Mouse (Mus musculus): ENCODE results near the gene Gcg. TPM values are rescaled to one million over a fixed set of nuclear protein-coding genes. Genes with fewer than 3 reads are reported as not detected.

The Gcg gene
- not detected in 2 replicates for polyA plus RNA-seq (2015; fragmentation: Nextera tagmentation; extraction: Ambion mirVana)

DNA sequence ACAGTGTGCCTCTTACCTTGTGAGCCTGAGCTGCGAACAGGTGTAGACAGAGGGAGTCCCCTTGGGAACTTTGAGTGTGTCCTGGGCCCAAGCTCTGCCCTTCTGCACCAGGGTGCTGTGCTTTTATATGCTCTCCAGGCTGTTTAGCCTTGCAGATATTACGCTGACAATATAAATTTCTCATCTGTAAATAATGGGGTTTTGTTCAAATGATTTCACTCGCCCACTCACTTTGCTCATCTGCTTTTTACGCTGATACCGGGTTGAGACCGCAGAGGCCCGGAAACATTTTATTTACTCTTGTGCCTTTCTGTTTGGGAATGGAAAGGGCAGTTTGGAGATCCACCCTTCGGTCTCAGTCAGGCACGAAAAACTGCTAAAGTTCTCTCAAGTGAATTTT is at the start of gene Gcg:
Gene Gcg (minus strand): TSS at position 101 of the 400 bp plus-strand sequence.
- ATAC-seq (replicated peaks; ENCODE audit: extremely low read depth, insufficient read depth, low FRiP score), result no peak
- Histone ChIP-seq H3K36me3 (ENCODE audit: control insufficient read depth, insufficient read depth) (no peaks in the 10 kb centered on the region), H3K4me3 (ENCODE audit: low read length) (no peak within 1 kb of the TSS), H3K4me2 (ENCODE audit: low read depth, low read length) (no peak within 1 kb of the TSS), H3K9me3 (replicated peaks; ENCODE audit: control insufficient read depth, low read length) (no peaks in the 10 kb centered on the region), H3K27me3 (ENCODE audit: control insufficient read depth, insufficient read depth, low read length) (no peaks in the 10 kb centered on the region), H3K27ac (ENCODE audit: low read length) (no peak within 1 kb of the TSS), H3K9ac (ENCODE audit: low read length) (no peak within 1 kb of the TSS), H3K4me1 (ENCODE audit: control insufficient read depth, insufficient read depth, low read length) (no peaks in the 10 kb centered on the region)
- 83% methylated on average over 9 of the region's 9 CpGs for WGBS

DNA sequence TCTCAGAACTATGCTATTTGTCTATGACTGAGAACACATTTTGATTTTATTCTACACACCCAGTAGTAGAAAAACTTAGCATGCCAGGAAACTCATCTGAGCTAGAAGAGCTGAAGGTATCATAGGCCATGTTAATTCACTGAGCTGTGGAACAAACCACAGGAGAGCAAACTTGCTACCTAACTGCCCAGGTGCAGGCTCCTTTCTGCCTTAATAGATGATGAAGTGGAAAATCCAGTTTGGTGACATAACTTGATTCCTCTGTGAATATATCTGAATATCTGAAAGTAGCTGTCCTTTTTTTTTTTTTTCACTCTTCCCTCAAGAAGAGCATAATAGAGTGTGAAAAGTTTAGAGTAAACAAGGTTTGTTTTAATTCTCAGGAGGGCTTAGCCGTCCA is 47.6 kb upstream of the Gcg start:
- H3K36me3 ChIP-seq (ENCODE audit: control insufficient read depth, insufficient read depth), result no peaks in the 10 kb centered on the region
- no peaks in the 10 kb centered on the region for H3K27me3 ChIP-seq (ENCODE audit: control insufficient read depth, insufficient read depth, low read length)
- WGBS, result 69% methylated on average over 1 of the region's 1 CpGs
- ATAC-seq (replicated peaks; ENCODE audit: extremely low read depth, insufficient read depth, low FRiP score), result no peak
- no peak overlapping the region for H3K4me2 ChIP-seq (ENCODE audit: low read depth, low read length)
- no peak overlapping the region for H3K4me3 ChIP-seq (ENCODE audit: low read length)
- no peaks in the 10 kb centered on the region for H3K4me1 ChIP-seq (ENCODE audit: control insufficient read depth, insufficient read depth, low read length)
- no peak overlapping the region for H3K9ac ChIP-seq (ENCODE audit: low read length)
- H3K9me3 ChIP-seq (replicated peaks; ENCODE audit: control insufficient read depth, low read length), result no peaks in the 10 kb centered on the region
- H3K27ac ChIP-seq (ENCODE audit: low read length), result no peak overlapping the region

DNA sequence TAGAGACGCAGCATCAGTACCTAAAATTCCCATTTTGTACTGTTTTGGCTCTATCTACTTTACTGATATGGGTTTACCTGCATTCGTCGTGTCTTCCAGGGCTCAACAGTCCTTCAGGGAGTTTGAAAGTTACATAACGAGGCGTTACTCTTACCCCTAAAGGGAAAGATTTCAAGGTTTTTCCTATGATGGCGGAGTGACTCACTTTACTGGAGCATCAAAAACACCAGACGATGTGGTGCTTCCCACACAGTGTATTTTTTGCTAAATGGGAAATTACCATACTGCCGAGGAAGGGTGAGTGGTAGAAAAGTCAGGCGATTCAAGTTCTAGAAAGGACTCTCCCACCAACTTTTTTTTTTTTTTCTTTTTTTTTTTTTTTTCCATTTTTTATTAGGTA is 42.9 kb upstream of the Gcg start:
- H3K9me3 ChIP-seq (replicated peaks; ENCODE audit: control insufficient read depth, low read length), result no peaks in the 10 kb centered on the region
- H3K27ac ChIP-seq (ENCODE audit: low read length), result no peak overlapping the region
- no peaks in the 10 kb centered on the region for H3K27me3 ChIP-seq (ENCODE audit: control insufficient read depth, insufficient read depth, low read length)
- H3K4me3 ChIP-seq (ENCODE audit: low read length), result no peak overlapping the region
- no peak overlapping the region for H3K4me2 ChIP-seq (ENCODE audit: low read depth, low read length)
- no peak for ATAC-seq (replicated peaks; ENCODE audit: extremely low read depth, insufficient read depth, low FRiP score)
- H3K9ac ChIP-seq (ENCODE audit: low read length), result no peak overlapping the region
- WGBS, result 88% methylated on average over 9 of the region's 9 CpGs
- no peaks in the 10 kb centered on the region for H3K36me3 ChIP-seq (ENCODE audit: control insufficient read depth, insufficient read depth)
- H3K4me1 ChIP-seq (ENCODE audit: control insufficient read depth, insufficient read depth, low read length), result no peaks in the 10 kb centered on the region

DNA sequence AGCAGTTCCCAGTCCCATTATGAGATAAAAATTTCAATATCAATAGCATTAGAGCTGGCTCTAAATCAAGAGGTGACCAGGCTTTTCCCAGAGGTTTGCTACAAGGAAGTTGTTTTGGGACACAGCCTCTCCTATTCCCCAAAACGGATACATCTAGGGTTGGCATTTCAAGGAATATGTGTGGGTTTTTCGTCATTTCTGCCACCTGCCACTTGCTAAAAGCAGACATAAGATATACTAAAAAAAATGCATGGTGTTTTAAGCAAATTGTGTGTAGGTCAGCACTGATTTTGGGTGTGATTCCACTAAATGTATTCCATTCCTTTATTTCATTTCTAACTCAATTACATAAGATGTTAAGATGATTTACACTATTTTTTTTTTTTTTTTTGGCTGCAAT is 34.3 kb upstream of the Gcg start:
- H3K4me3 ChIP-seq (ENCODE audit: low read length), result no peak overlapping the region
- no peak overlapping the region for H3K4me2 ChIP-seq (ENCODE audit: low read depth, low read length)
- H3K27me3 ChIP-seq (ENCODE audit: control insufficient read depth, insufficient read depth, low read length), result no peaks in the 10 kb centered on the region
- no peaks in the 10 kb centered on the region for H3K36me3 ChIP-seq (ENCODE audit: control insufficient read depth, insufficient read depth)
- H3K9ac ChIP-seq (ENCODE audit: low read length), result no peak overlapping the region
- no peaks in the 10 kb centered on the region for H3K4me1 ChIP-seq (ENCODE audit: control insufficient read depth, insufficient read depth, low read length)
- no peak overlapping the region for H3K27ac ChIP-seq (ENCODE audit: low read length)
- WGBS, result 69% methylated on average over 2 of the region's 2 CpGs
- no peaks in the 10 kb centered on the region for H3K9me3 ChIP-seq (replicated peaks; ENCODE audit: control insufficient read depth, low read length)
- ATAC-seq (replicated peaks; ENCODE audit: extremely low read depth, insufficient read depth, low FRiP score), result no peak

DNA sequence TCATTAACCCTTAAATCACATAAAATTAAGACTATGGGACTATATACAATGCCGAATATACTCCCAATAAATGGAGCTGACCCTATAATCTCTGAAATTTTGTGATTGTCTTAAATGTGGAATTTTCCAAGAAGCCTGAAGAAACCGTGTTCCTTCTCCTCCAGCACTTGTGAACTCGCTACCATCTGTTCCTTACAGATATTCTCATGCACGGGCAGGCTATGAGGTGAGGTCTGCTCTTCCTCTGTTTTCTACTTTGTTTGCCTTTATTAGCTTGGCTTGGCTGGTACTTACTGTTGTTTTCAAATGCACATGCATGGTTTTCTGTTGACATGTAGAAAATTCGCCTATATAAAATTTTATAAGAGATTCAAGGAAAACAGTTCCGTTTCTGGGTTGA is 31.0 kb upstream of the Gcg start:
- no peak for ATAC-seq (replicated peaks; ENCODE audit: extremely low read depth, insufficient read depth, low FRiP score)
- Histone ChIP-seq H3K27me3 (ENCODE audit: control insufficient read depth, insufficient read depth, low read length) (no peaks in the 10 kb centered on the region), H3K36me3 (ENCODE audit: control insufficient read depth, insufficient read depth) (no peaks in the 10 kb centered on the region), H3K9me3 (replicated peaks; ENCODE audit: control insufficient read depth, low read length) (no peaks in the 10 kb centered on the region), H3K27ac (ENCODE audit: low read length) (no peak overlapping the region), H3K9ac (ENCODE audit: low read length) (no peak overlapping the region), H3K4me1 (ENCODE audit: control insufficient read depth, insufficient read depth, low read length) (no peaks in the 10 kb centered on the region), H3K4me3 (ENCODE audit: low read length) (no peak overlapping the region), H3K4me2 (ENCODE audit: low read depth, low read length) (no peak overlapping the region)
- WGBS, result 75% methylated on average over 6 of the region's 6 CpGs

DNA sequence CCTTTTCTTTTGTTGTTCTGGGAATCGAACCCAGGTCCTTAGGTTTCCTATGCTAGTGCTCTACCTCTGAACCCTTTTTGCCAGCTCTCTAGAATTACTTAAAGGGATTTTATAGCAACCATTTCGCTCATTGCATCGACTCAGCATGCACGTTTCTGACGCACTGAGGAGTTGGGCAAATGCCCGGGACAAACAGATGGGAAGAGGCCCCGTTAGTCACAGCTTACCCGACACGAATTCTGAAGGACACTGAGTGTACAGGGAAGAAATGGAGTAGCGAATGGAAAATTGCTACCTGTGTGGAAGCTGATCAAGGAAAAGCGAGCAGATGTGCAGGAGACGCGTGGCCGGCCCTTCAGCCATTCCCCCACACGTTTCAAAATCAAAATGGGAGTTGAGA is 30.0 kb upstream of the Gcg start:
- no peaks in the 10 kb centered on the region for H3K4me1 ChIP-seq (ENCODE audit: control insufficient read depth, insufficient read depth, low read length)
- no peaks in the 10 kb centered on the region for H3K36me3 ChIP-seq (ENCODE audit: control insufficient read depth, insufficient read depth)
- no peaks in the 10 kb centered on the region for H3K27me3 ChIP-seq (ENCODE audit: control insufficient read depth, insufficient read depth, low read length)
- H3K4me3 ChIP-seq (ENCODE audit: low read length), result no peak overlapping the region
- 84% methylated on average over 15 of the region's 15 CpGs for WGBS
- no peak overlapping the region for H3K4me2 ChIP-seq (ENCODE audit: low read depth, low read length)
- H3K9me3 ChIP-seq (replicated peaks; ENCODE audit: control insufficient read depth, low read length), result no peaks in the 10 kb centered on the region
- H3K9ac ChIP-seq (ENCODE audit: low read length), result no peak overlapping the region
- ATAC-seq (replicated peaks; ENCODE audit: extremely low read depth, insufficient read depth, low FRiP score), result no peak
- no peak overlapping the region for H3K27ac ChIP-seq (ENCODE audit: low read length)

DNA sequence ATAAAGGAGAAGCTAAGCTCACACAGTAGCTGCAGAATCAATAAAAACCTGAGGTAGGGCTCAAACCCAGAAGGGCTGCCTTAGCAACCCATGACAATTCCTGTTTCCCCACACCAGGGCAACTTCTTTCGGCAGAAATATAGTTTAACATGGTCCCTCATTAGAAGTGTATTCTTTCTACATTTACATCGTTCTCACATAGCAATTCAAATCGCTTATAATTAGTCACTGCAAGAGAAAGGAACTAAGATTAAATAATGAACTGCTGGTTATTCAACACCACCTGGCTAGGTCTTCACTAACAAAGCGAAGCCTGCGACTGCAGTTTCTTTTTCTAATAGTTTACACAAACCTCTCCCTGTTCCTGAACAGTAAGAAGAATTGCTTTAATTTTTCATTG is 23.7 kb upstream of the Gcg start:
- H3K4me2 ChIP-seq (ENCODE audit: low read depth, low read length), result no peak overlapping the region
- no peaks in the 10 kb centered on the region for H3K27me3 ChIP-seq (ENCODE audit: control insufficient read depth, insufficient read depth, low read length)
- H3K9ac ChIP-seq (ENCODE audit: low read length), result no peak overlapping the region
- H3K9me3 ChIP-seq (replicated peaks; ENCODE audit: control insufficient read depth, low read length), result no peaks in the 10 kb centered on the region
- no peaks in the 10 kb centered on the region for H3K4me1 ChIP-seq (ENCODE audit: control insufficient read depth, insufficient read depth, low read length)
- WGBS, result 81% methylated on average over 5 of the region's 5 CpGs
- no peak overlapping the region for H3K27ac ChIP-seq (ENCODE audit: low read length)
- H3K4me3 ChIP-seq (ENCODE audit: low read length), result no peak overlapping the region
- H3K36me3 ChIP-seq (ENCODE audit: control insufficient read depth, insufficient read depth), result no peaks in the 10 kb centered on the region
- no peak for ATAC-seq (replicated peaks; ENCODE audit: extremely low read depth, insufficient read depth, low FRiP score)

DNA sequence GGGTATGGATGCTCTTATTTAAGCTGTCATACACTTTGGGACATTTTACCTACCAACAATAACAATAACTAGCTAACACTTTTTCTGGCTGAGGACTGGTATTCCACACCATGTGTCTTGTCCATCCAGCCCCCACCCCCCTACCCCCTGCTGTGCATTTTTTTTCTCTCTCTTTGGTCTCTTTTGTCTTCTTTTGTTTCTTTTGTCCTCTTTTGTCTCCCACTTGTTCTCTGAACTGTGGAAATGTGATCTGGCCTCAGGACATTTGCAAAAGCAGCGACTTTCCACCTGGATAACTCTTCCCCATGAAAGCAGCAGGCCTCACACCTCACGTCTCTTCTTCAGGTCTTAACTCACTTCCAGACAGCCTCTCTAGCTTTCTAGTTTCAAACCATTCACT is 23.0 kb upstream of the Gcg start:
- Histone ChIP-seq H3K36me3 (ENCODE audit: control insufficient read depth, insufficient read depth) (no peaks in the 10 kb centered on the region), H3K9ac (ENCODE audit: low read length) (no peak overlapping the region), H3K4me3 (ENCODE audit: low read length) (no peak overlapping the region), H3K4me2 (ENCODE audit: low read depth, low read length) (no peak overlapping the region), H3K4me1 (ENCODE audit: control insufficient read depth, insufficient read depth, low read length) (no peaks in the 10 kb centered on the region), H3K9me3 (replicated peaks; ENCODE audit: control insufficient read depth, low read length) (no peaks in the 10 kb centered on the region), H3K27me3 (ENCODE audit: control insufficient read depth, insufficient read depth, low read length) (no peaks in the 10 kb centered on the region), H3K27ac (ENCODE audit: low read length) (no peak overlapping the region)
- ATAC-seq (replicated peaks; ENCODE audit: extremely low read depth, insufficient read depth, low FRiP score), result no peak
- WGBS, result 69% methylated on average over 2 of the region's 2 CpGs

DNA sequence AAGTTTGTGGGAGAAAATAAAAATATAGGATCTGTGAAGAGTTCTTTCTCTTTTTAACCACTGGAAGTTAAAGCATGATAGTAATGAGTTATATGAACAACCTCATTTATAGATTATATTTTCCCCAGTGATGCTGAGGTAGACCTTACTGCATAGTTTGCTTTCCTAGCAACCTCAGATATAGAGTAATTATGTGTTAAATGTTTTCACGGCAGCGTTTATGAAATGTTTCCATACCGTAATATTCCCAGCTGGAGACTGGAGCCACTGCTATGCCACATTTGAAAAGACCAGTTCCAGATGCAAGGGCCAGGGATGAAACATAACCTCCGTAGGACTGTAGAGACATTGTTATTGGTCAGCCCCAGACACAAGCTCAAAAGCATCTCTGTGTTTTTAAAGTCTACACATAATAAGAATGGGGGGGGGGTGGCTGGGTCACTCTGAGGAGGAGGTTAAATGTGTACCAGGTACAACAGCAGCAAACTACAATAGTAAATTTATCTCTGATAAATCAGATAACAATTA is 20.9 kb upstream of the Gcg start:
- Histone ChIP-seq H3K27ac (ENCODE audit: low read length) (no peak overlapping the region), H3K4me3 (ENCODE audit: low read length) (no peak overlapping the region), H3K36me3 (ENCODE audit: control insufficient read depth, insufficient read depth) (no peaks in the 10 kb centered on the region), H3K9me3 (replicated peaks; ENCODE audit: control insufficient read depth, low read length) (no peaks in the 10 kb centered on the region), H3K27me3 (ENCODE audit: control insufficient read depth, insufficient read depth, low read length) (no peaks in the 10 kb centered on the region), H3K4me1 (ENCODE audit: control insufficient read depth, insufficient read depth, low read length) (no peaks in the 10 kb centered on the region), H3K4me2 (ENCODE audit: low read depth, low read length) (no peak overlapping the region), H3K9ac (ENCODE audit: low read length) (no peak overlapping the region)
- WGBS, result 83% methylated on average over 4 of the region's 4 CpGs
- ATAC-seq (replicated peaks; ENCODE audit: extremely low read depth, insufficient read depth, low FRiP score), result no peak

DNA sequence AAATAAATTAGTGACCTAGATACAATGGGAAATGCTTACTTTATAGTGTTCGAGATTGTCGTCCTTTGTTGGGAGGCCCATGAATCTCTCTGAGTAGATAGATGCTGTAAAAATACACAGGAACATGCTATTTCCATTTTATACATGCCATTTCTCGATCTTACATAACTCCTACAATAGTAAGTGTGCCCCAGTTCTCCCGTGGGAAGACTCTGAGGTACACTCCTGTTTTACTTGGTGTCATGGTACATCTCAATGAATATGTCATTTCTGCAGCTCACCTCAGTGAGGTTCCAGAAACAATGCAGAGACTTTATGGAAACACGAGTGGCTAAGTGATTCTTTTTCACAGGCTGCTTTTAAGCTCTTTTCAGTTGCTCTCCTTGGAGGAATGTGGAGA is 19.9 kb upstream of the Gcg start:
- H3K4me1 ChIP-seq (ENCODE audit: control insufficient read depth, insufficient read depth, low read length), result no peaks in the 10 kb centered on the region
- no peak for ATAC-seq (replicated peaks; ENCODE audit: extremely low read depth, insufficient read depth, low FRiP score)
- no peaks in the 10 kb centered on the region for H3K27me3 ChIP-seq (ENCODE audit: control insufficient read depth, insufficient read depth, low read length)
- H3K9ac ChIP-seq (ENCODE audit: low read length), result no peak overlapping the region
- WGBS, result 76% methylated on average over 5 of the region's 5 CpGs
- H3K27ac ChIP-seq (ENCODE audit: low read length), result no peak overlapping the region
- H3K9me3 ChIP-seq (replicated peaks; ENCODE audit: control insufficient read depth, low read length), result no peaks in the 10 kb centered on the region
- H3K4me3 ChIP-seq (ENCODE audit: low read length), result no peak overlapping the region
- no peaks in the 10 kb centered on the region for H3K36me3 ChIP-seq (ENCODE audit: control insufficient read depth, insufficient read depth)
- H3K4me2 ChIP-seq (ENCODE audit: low read depth, low read length), result no peak overlapping the region

Measured in heart, embryonic 16.5 days (tissue).